Mouse (Mus musculus): ENCODE data around the gene Eri3. TPM values are rescaled to one million over a fixed set of nuclear protein-coding genes. Genes with fewer than 3 reads are reported as not detected.

Eri3 gene
- polyA plus RNA-seq, 1 experiment, result 97.2 TPM

- no peak overlapping the region for H3K4me2 ChIP-seq (ENCODE audit: low read depth)
- no peaks in the 10 kb centered on the region for H3K27me3 ChIP-seq (ENCODE audit: control insufficient read depth, insufficient read depth, insufficient read length)
- no peak overlapping the region for H3ac ChIP-seq (ENCODE audit: control insufficient read depth, insufficient read length)
- no peak overlapping the region for H3K4me3 ChIP-seq
- H3K79me2 ChIP-seq (ENCODE audit: control insufficient read depth, insufficient read depth), result no peaks in the 10 kb centered on the region
- TF ChIP-seq CEBPB (IDR thresholded peaks at IDR 0.05; ENCODE audit: insufficient read depth, poor library complexity, severe bottlenecking) (no peak), REST (IDR thresholded peaks at IDR 0.05; ENCODE audit: insufficient read depth, insufficient read length) (no peak), POLR2A (IDR thresholded peaks at IDR 0.05; ENCODE audit: insufficient read length, low read depth) (no peak), TCF3 (IDR thresholded peaks at IDR 0.05; ENCODE audit: insufficient read length, low read depth) (no peak), MYOD1 (IDR thresholded peaks at IDR 0.05; ENCODE audit: control insufficient read depth in 1 of 3, insufficient read length in 2 of 3, low read depth in 2 of 3) (no peak), MAX (IDR thresholded peaks at IDR 0.05; ENCODE audit: low read depth) (no peak), TCF12 (IDR thresholded peaks at IDR 0.05; ENCODE audit: insufficient read depth, poor library complexity, severe bottlenecking) (no peak), E2F4 (IDR thresholded peaks at IDR 0.05; ENCODE audit: insufficient read depth) (no peak), POLR2AphosphoS2 (IDR thresholded peaks at IDR 0.05; ENCODE audit: insufficient read length, low read depth) (no peak), MYOG (IDR thresholded peaks at IDR 0.05; ENCODE audit: control insufficient read depth in 1 of 3, insufficient read depth in 1 of 3, insufficient read length in 2 of 3, low read depth in 2 of 3) (no peak), SRF (IDR thresholded peaks at IDR 0.05; ENCODE audit: control insufficient read depth, insufficient read length, low read depth) (no peak), USF1 (IDR thresholded peaks at IDR 0.05; ENCODE audit: low read depth) (no peak)
- no peaks in the 10 kb centered on the region for H3K36me3 ChIP-seq (ENCODE audit: control insufficient read depth, insufficient read depth)
These were observed 115.9 kb downstream of the Eri3 start for GRCm38 (mm10) chr4:117666054-117666453.

- Histone ChIP-seq H3ac (ENCODE audit: control insufficient read depth, insufficient read length) (no peak overlapping the region), H3K4me2 (ENCODE audit: low read depth) (no peak overlapping the region), H3K79me2 (ENCODE audit: control insufficient read depth, insufficient read depth) (no peaks in the 10 kb centered on the region), H3K4me3 (no peak overlapping the region), H3K27me3 (ENCODE audit: control insufficient read depth, insufficient read depth, insufficient read length) (no peaks in the 10 kb centered on the region), H3K36me3 (ENCODE audit: control insufficient read depth, insufficient read depth) (peaks cover 7% of the 10 kb centered on the region)
- TF ChIP-seq REST (IDR thresholded peaks at IDR 0.05; ENCODE audit: insufficient read depth, insufficient read length), result no peak
- TF ChIP-seq SRF (IDR thresholded peaks at IDR 0.05; ENCODE audit: control insufficient read depth, insufficient read length, low read depth), result no peak
- no peak for TF ChIP-seq POLR2AphosphoS2 (IDR thresholded peaks at IDR 0.05; ENCODE audit: insufficient read length, low read depth)
- TF ChIP-seq TCF3 (IDR thresholded peaks at IDR 0.05; ENCODE audit: insufficient read length, low read depth), result no peak
- TF ChIP-seq MYOG (IDR thresholded peaks at IDR 0.05; ENCODE audit: control insufficient read depth in 1 of 3, insufficient read depth in 1 of 3, insufficient read length in 2 of 3, low read depth in 2 of 3), result no peak
- no peak for TF ChIP-seq POLR2A (IDR thresholded peaks at IDR 0.05; ENCODE audit: insufficient read length, low read depth)
- no peak for TF ChIP-seq E2F4 (IDR thresholded peaks at IDR 0.05; ENCODE audit: insufficient read depth)
- no peak for TF ChIP-seq CEBPB (IDR thresholded peaks at IDR 0.05; ENCODE audit: insufficient read depth, poor library complexity, severe bottlenecking)
These were observed 119.7 kb downstream of the Eri3 start for GRCm38 (mm10) chr4:117669874-117670273.

- no peaks in the 10 kb centered on the region for H3K27me3 ChIP-seq (ENCODE audit: control insufficient read depth, insufficient read depth, insufficient read length)
- no peak overlapping the region for H3K4me3 ChIP-seq
- H3K36me3 ChIP-seq (ENCODE audit: control insufficient read depth, insufficient read depth), result peaks cover 12% of the 10 kb centered on the region
- no peak overlapping the region for H3ac ChIP-seq (ENCODE audit: control insufficient read depth, insufficient read length)
- H3K79me2 ChIP-seq (ENCODE audit: control insufficient read depth, insufficient read depth), result no peaks in the 10 kb centered on the region
- no peak overlapping the region for H3K4me2 ChIP-seq (ENCODE audit: low read depth)
- TF ChIP-seq USF1 (IDR thresholded peaks at IDR 0.05; ENCODE audit: low read depth), result no peak
- TF ChIP-seq REST (IDR thresholded peaks at IDR 0.05; ENCODE audit: insufficient read depth, insufficient read length), result no peak
- no peak for TF ChIP-seq E2F4 (IDR thresholded peaks at IDR 0.05; ENCODE audit: insufficient read depth)
- TF ChIP-seq CEBPB (IDR thresholded peaks at IDR 0.05; ENCODE audit: insufficient read depth, poor library complexity, severe bottlenecking), result no peak
- TF ChIP-seq SRF (IDR thresholded peaks at IDR 0.05; ENCODE audit: control insufficient read depth, insufficient read length, low read depth), result no peak
- no peak for TF ChIP-seq MYOG (IDR thresholded peaks at IDR 0.05; ENCODE audit: control insufficient read depth in 1 of 3, insufficient read depth in 1 of 3, insufficient read length in 2 of 3, low read depth in 2 of 3)
- TF ChIP-seq MAX (IDR thresholded peaks at IDR 0.05; ENCODE audit: low read depth), result no peak
- no peak for TF ChIP-seq POLR2AphosphoS2 (IDR thresholded peaks at IDR 0.05; ENCODE audit: insufficient read length, low read depth)
These were observed 121.9 kb downstream of the Eri3 start for GRCm38 (mm10) chr4:117672042-117672441.

GRCm38 (mm10) chr4:117673901-117674300, 123.7 kb downstream of the Eri3 start:
- Histone ChIP-seq H3K36me3 (ENCODE audit: control insufficient read depth, insufficient read depth) (peaks cover 16% of the 10 kb centered on the region), H3K4me3 (no peak overlapping the region), H3K79me2 (ENCODE audit: control insufficient read depth, insufficient read depth) (no peaks in the 10 kb centered on the region), H3ac (ENCODE audit: control insufficient read depth, insufficient read length) (no peak overlapping the region), H3K4me2 (ENCODE audit: low read depth) (no peak overlapping the region), H3K27me3 (ENCODE audit: control insufficient read depth, insufficient read depth, insufficient read length) (no peaks in the 10 kb centered on the region)
- no peak for TF ChIP-seq TCF3 (IDR thresholded peaks at IDR 0.05; ENCODE audit: insufficient read length, low read depth)
- TF ChIP-seq REST (IDR thresholded peaks at IDR 0.05; ENCODE audit: insufficient read depth, insufficient read length), result no peak
- TF ChIP-seq SRF (IDR thresholded peaks at IDR 0.05; ENCODE audit: control insufficient read depth, insufficient read length, low read depth), result no peak
- TF ChIP-seq MAX (IDR thresholded peaks at IDR 0.05; ENCODE audit: low read depth), result no peak
- no peak for TF ChIP-seq MYOG (IDR thresholded peaks at IDR 0.05; ENCODE audit: control insufficient read depth in 1 of 3, insufficient read depth in 1 of 3, insufficient read length in 2 of 3, low read depth in 2 of 3)
- no peak for TF ChIP-seq POLR2A (IDR thresholded peaks at IDR 0.05; ENCODE audit: insufficient read length, low read depth)
- no peak for TF ChIP-seq CEBPB (IDR thresholded peaks at IDR 0.05; ENCODE audit: insufficient read depth, poor library complexity, severe bottlenecking)
- no peak for TF ChIP-seq POLR2AphosphoS2 (IDR thresholded peaks at IDR 0.05; ENCODE audit: insufficient read length, low read depth)
- TF ChIP-seq E2F4 (IDR thresholded peaks at IDR 0.05; ENCODE audit: insufficient read depth), result no peak
- TF ChIP-seq USF1 (IDR thresholded peaks at IDR 0.05; ENCODE audit: low read depth), result no peak
- TF ChIP-seq TCF12 (IDR thresholded peaks at IDR 0.05; ENCODE audit: insufficient read depth, poor library complexity, severe bottlenecking), result no peak
- no peak for TF ChIP-seq MYOD1 (IDR thresholded peaks at IDR 0.05; ENCODE audit: control insufficient read depth in 1 of 3, insufficient read length in 2 of 3, low read depth in 2 of 3)

- H3K36me3 ChIP-seq (ENCODE audit: control insufficient read depth, insufficient read depth), result peaks cover 16% of the 10 kb centered on the region
- H3K79me2 ChIP-seq (ENCODE audit: control insufficient read depth, insufficient read depth), result no peaks in the 10 kb centered on the region
- no peak overlapping the region for H3ac ChIP-seq (ENCODE audit: control insufficient read depth, insufficient read length)
- no peaks in the 10 kb centered on the region for H3K27me3 ChIP-seq (ENCODE audit: control insufficient read depth, insufficient read depth, insufficient read length)
- H3K4me2 ChIP-seq (ENCODE audit: low read depth), result no peak overlapping the region
- H3K4me3 ChIP-seq, result no peak overlapping the region
- TF ChIP-seq CEBPB (IDR thresholded peaks at IDR 0.05; ENCODE audit: insufficient read depth, poor library complexity, severe bottlenecking), result no peak
- peak; percentile 39 for TF ChIP-seq POLR2AphosphoS2 (IDR thresholded peaks at IDR 0.05; ENCODE audit: insufficient read length, low read depth)
These were observed 126.7 kb downstream of the Eri3 start for GRCm38 (mm10) chr4:117676903-117677302.

All from myocyte (in vitro differentiated cells).